Mouse (Mus musculus) limb, embryonic 12.5 days (tissue): ENCODE data around the gene Mpp6. TPM values are rescaled to one million over a fixed set of nuclear protein-coding genes. Genes with fewer than 3 reads are reported as not detected.
A peak's percentile ranks its signal among the peaks of the same experiment; 100 is the strongest.

Experiments used
- ATAC-seq: fragments of 200-750 bp; cut with Nextera tagmentation; 2 replicates; pipeline ENCODE4 v1.8.0; 2017; ENCODE audit warnings: low read depth, moderate TSS enrichment; ENCODE audit not compliant: insufficient number of reproducible peaks, insufficient read depth, low FRiP score, low TSS enrichment
- H3K27ac ChIP-seq: fragments of 300-500 bp; sonication (generic); 2 replicates; pipeline ENCODE4 v1.5.1; 2016; ENCODE audit warnings: mild to moderate bottlenecking, moderate library complexity
- H3K27me3 ChIP-seq: fragments of 300-500 bp; sonication (generic); 2 replicates; pipeline ENCODE4 v1.6.1; 2016; ENCODE audit warnings: mild to moderate bottlenecking, moderate library complexity
- H3K36me3 ChIP-seq: fragments of 300-500 bp; sonication (generic); 2 replicates; pipeline ENCODE4 v1.6.1; 2016; ENCODE audit warnings: mild to moderate bottlenecking, moderate library complexity
- H3K4me1 ChIP-seq: fragments of 300-500 bp; sonication (generic); replicated peaks from 2 replicates; pipeline ENCODE4 v1.6.1; 2016
- H3K4me2 ChIP-seq: fragments of 300-500 bp; sonication (generic); 2 replicates; pipeline ENCODE4 v1.6.1; 2016; ENCODE audit warnings: mild to moderate bottlenecking, moderate library complexity
- H3K4me3 ChIP-seq: fragments of 300-500 bp; sonication (generic); replicated peaks from 2 replicates; pipeline ENCODE4 v1.5.1; 2016; ENCODE audit warnings: mild to moderate bottlenecking
- H3K9ac ChIP-seq: fragments of 300-500 bp; sonication (generic); replicated peaks from 2 replicates; pipeline ENCODE4 v1.6.1; 2016; ENCODE audit warnings: mild to moderate bottlenecking, moderate library complexity
- H3K9me3 ChIP-seq: fragments of 300-500 bp; sonication (generic); 2 replicates; pipeline ENCODE4 v1.6.1; 2016; ENCODE audit warnings: mild to moderate bottlenecking, moderate library complexity
- WGBS: fragments of 180-500 bp; shearing (Covaris S2); methylation state at CpG from one replicate; pipeline ENCODE4 v1.1.7; 2016; 5-methylcytosine and 5-hydroxymethylcytosine counted together
- polyA plus RNA-seq: library from polyadenylated mRNA; unstranded; fragments of >200 nt; fragmentation: Nextera tagmentation; extraction: Ambion mirVana; gene quantifications from 2 replicates; pipeline ENCODE4 v1.2.1, GENCODE M21; 2016

Mpp6 gene
- polyA plus RNA-seq, 1 experiment from 2014 or later, result 80.8 TPM

DNA sequence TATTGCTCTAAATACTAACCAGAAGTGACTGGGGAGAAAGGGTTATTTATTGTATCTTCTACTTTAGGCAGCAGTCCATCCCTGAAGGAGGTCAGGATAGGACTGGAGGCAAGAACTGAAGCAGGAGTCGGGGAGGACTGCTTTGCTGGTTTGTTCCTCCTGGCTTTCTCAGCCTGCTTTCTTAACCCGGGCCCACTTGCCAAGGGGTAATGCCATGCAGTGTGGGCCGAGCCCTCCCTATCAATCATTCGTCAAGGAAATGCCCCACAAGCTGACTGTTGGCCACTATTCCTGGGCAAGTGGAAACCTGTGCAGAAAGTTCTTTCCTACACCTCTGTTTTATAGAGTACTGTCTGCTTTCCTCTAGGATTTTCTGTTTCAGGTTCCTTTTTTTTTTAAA, 39.3 kb downstream of the Mpp6 start:
- Histone ChIP-seq H3K4me1 (no peaks in the 10 kb centered on the region), H3K4me3 (no peak overlapping the region), H3K4me2 (no peak overlapping the region), H3K27me3 (no peaks in the 10 kb centered on the region), H3K27ac (no peak overlapping the region), H3K9me3 (no peaks in the 10 kb centered on the region), H3K9ac (no peak overlapping the region), H3K36me3 (peaks cover 5% of the 10 kb centered on the region)
- no peak for ATAC-seq
- 93% methylated on average over 4 of the region's 4 CpGs for WGBS

DNA sequence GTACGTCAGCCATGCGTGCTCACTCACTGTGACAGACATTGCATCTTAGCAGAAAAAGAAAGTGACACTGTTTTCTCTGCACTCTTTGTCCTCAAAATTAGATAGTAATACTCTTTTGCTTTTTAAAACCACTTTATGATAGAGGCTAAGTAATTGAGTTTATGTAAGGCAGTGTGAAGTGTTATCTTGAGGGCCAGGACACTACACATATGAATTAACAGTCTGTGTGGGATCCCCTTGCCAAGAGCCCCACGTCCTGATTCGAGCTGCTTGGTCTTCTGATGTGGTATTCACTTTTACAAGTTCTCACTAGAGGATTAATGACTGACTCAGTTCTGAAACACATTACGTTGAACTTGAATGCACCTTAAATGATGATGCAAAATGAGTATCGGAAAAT, 49.8 kb downstream of the Mpp6 start:
- 85% methylated on average over 6 of the region's 6 CpGs for WGBS
- Histone ChIP-seq H3K4me2 (no peak overlapping the region), H3K36me3 (peaks cover 13% of the 10 kb centered on the region; the same call in 1 of the 2 replicates), H3K4me1 (no peaks in the 10 kb centered on the region), H3K9ac (no peak overlapping the region), H3K27ac (no peak overlapping the region), H3K4me3 (no peak overlapping the region), H3K27me3 (no peaks in the 10 kb centered on the region), H3K9me3 (no peaks in the 10 kb centered on the region)
- no peak for ATAC-seq

DNA sequence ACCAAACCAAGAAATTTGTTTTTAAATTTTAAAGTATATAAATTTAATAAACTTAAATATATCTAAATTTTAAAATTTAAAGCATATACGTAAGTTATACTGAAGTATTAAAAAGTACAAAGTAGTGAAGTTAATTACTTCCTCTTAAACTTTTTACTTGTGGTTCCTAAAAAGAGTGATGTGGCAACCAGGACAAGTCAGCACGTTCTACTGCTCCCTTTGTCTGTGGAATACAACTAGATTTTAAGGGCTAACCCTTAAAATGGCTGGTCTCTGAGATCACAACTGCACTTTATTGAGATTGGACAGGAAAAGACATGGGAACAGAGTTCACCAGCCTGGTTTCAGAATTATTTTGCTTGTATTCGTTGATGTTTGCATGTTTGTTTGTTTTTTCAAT, 53.0 kb downstream of the Mpp6 start:
- no peaks in the 10 kb centered on the region for H3K4me1 ChIP-seq
- 83% methylated on average over 3 of the region's 3 CpGs for WGBS
- H3K9ac ChIP-seq, result no peak overlapping the region
- H3K27me3 ChIP-seq, result no peaks in the 10 kb centered on the region
- no peak overlapping the region for H3K27ac ChIP-seq
- no peaks in the 10 kb centered on the region for H3K9me3 ChIP-seq
- ATAC-seq, result no peak
- H3K36me3 ChIP-seq, result peaks cover 21% of the 10 kb centered on the region; the same call in 1 of the 2 replicates
- no peak overlapping the region for H3K4me3 ChIP-seq
- no peak overlapping the region for H3K4me2 ChIP-seq

DNA sequence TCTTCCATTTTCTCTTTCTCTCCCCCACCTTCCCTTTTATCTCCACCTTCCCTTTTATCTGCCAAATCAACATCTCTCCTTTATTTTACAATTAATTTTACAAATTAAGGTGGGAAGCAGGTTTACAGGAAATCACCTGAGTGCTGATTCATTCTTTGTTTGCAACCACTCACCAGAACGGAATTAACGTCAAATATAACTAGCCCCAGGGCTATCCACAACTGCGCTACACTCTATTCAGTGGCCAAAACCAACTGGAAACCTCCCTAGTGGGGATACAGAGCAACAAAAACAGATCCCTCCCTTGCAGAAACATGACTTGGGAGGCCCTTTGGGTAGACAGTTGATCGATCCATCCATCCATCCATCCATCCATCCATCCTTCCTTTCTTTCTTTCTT, 58.8 kb downstream of the Mpp6 start:
- peaks cover 22% of the 10 kb centered on the region for H3K36me3 ChIP-seq
- no peak for ATAC-seq
- no peak overlapping the region for H3K9ac ChIP-seq
- H3K4me1 ChIP-seq, result no peaks in the 10 kb centered on the region
- 0 out of 2 replicates have a peak, but pooled peaks cover 4% of the 10 kb centered on the region for H3K9me3 ChIP-seq
- no peaks in the 10 kb centered on the region for H3K27me3 ChIP-seq
- no peak overlapping the region for H3K4me2 ChIP-seq
- no peak overlapping the region for H3K4me3 ChIP-seq
- no peak overlapping the region for H3K27ac ChIP-seq
- WGBS, result 89% methylated on average over 4 of the region's 4 CpGs

DNA sequence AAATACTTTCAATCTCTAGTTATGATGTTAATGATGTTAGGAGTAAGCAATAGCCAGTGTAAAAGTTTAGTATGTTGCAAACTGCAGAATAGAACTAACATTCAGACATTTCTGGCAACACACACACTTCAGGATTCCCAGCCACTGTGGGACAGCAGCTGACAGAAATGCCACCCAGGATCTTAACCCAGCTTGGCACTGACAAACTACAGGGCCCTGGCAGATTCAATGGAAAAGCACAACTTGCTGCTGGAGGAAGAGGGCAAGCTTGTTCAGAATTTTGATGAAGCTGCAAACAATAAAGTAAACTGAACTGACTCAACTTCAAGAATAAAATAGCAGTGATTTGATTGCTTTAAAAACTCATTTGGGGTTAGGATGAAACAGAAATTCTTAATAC, 59.7 kb downstream of the Mpp6 start:
- no peaks in the 10 kb centered on the region for H3K4me1 ChIP-seq
- H3K4me2 ChIP-seq, result no peak overlapping the region
- no peak overlapping the region for H3K9ac ChIP-seq
- H3K36me3 ChIP-seq, result peaks cover 22% of the 10 kb centered on the region
- no peak for ATAC-seq
- no peaks in the 10 kb centered on the region for H3K27me3 ChIP-seq
- H3K4me3 ChIP-seq, result no peak overlapping the region
- 0 out of 2 replicates have a peak, but pooled peaks cover 4% of the 10 kb centered on the region for H3K9me3 ChIP-seq
- no peak overlapping the region for H3K27ac ChIP-seq

DNA sequence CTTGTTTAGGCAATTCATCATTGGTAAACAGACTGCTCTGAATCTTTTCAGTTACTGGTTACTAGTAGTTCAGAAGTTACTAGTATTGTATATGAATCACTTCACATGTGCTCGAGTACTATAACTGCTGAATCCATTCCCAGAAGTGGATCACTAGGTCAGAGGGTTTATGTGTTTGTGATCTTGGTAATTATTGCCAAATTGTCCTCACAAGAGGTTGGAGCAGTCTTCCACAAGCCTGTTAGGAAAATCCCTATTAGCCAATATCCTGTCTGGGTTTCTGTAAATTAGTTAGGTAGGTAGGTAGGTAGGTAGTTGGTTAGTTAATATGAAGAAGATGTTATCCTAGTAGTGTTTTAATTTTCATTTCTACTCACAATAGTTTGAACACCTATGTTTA, 65.7 kb downstream of the Mpp6 start:
- Histone ChIP-seq H3K9ac (no peak overlapping the region), H3K27ac (no peak overlapping the region), H3K9me3 (0 out of 2 replicates have a peak, but pooled peaks cover 4% of the 10 kb centered on the region), H3K4me1 (no peaks in the 10 kb centered on the region), H3K4me2 (no peak overlapping the region), H3K4me3 (no peak overlapping the region), H3K36me3 (peaks cover 8% of the 10 kb centered on the region), H3K27me3 (no peaks in the 10 kb centered on the region)
- no peak for ATAC-seq
- WGBS, result 88% methylated on average over 1 of the region's 1 CpGs

DNA sequence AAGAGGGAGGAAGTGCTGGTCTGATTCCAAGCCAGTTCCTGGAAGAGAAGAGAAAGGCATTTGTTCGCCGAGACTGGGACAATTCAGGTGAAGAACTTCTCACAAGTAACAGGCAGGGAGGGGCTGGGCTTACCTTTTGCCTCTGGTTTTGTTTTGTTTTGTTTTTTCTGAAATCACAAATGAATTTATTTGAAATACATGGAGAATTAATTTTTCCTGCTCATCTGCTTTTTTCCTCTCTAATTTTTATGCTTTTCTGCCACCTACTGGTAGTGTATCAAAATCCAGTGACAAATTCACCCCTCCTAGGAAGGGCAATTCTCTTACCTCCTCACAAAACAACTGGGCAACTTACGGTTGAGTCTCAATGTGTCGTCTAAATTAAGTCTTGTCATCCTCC, 70.1 kb downstream of the Mpp6 start:
- Histone ChIP-seq H3K36me3 (peaks cover 22% of the 10 kb centered on the region), H3K4me2 (no peak overlapping the region), H3K4me3 (no peak overlapping the region), H3K9me3 (no peaks in the 10 kb centered on the region), H3K9ac (no peak overlapping the region), H3K27ac (no peak overlapping the region), H3K27me3 (no peaks in the 10 kb centered on the region), H3K4me1 (no peaks in the 10 kb centered on the region)
- ATAC-seq, result no peak
- 89% methylated on average over 4 of the region's 4 CpGs for WGBS

DNA sequence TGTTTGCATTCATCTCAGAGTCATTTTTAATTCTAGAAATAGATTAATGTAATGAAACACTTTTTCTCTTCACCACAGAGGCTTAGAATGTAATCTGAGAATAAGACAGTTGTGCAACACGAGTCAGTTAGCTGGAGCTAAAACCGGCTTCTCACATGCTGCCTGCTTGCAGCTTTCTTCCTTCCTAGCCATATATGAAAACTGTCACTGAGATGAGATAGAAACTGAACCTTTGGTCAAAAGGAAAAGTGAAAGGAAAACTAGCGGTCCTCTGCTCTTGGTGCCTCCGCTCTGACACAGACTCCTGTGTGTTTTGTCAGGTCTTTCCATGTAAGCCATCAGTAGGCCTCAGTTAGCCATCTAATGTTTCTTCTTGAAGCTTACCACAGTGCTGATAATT, 77.9 kb downstream of the Mpp6 start:
- no peaks in the 10 kb centered on the region for H3K27me3 ChIP-seq
- no peaks in the 10 kb centered on the region for H3K9me3 ChIP-seq
- H3K27ac ChIP-seq, result 0 out of 2 replicates have a peak overlapping the region, but pooled peaks have one; percentile 32
- H3K4me3 ChIP-seq, result no peak overlapping the region
- no peak for ATAC-seq
- no peaks in the 10 kb centered on the region for H3K4me1 ChIP-seq
- WGBS, result 80% methylated on average over 4 of the region's 4 CpGs
- H3K9ac ChIP-seq, result no peak overlapping the region
- H3K36me3 ChIP-seq, result peaks cover 37% of the 10 kb centered on the region
- no peak overlapping the region for H3K4me2 ChIP-seq

DNA sequence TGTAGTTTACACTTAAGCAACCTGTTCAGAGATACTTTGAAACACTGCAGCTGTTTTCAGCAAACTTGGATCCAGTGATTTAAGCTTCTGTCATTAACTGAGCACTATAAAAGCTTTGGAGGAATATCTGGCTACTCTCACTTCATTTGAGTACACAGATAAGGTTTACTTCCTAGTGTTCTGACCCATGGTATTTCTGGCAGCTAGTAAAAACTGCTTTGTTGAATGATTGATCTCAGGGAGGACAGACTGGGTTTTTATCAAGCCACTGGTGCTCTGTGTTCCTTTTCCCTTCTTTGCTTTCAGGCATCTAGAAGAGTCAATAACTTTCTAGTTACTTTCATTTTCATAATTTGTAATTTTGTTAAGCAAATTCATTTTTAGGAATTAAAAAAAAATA, 79.3 kb downstream of the Mpp6 start:
- Histone ChIP-seq H3K9ac (no peak overlapping the region), H3K27me3 (no peaks in the 10 kb centered on the region)
- ATAC-seq, result no peak

DNA sequence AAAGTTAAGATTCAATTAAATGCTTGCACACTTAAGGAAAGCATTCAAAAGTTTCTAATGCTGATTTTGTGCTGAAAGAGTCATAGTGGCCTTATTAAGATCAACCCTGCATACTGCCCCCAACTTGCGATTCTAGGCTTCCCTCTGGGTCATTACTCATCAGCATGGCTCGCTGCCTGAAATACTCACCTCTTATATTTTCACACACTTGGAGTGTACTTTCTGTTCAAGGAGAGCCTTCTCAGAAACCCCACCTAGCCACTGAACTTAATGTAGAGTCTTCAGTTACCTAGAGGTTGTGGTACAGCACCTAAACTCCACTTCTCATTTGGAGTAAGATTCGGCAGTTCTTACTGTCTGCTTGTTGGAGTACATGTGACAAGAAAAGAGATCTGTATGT, 81.6 kb downstream of the Mpp6 start:
- no peak overlapping the region for H3K4me2 ChIP-seq
- no peak overlapping the region for H3K4me3 ChIP-seq
- no peaks in the 10 kb centered on the region for H3K27me3 ChIP-seq
- no peak for ATAC-seq
- no peaks in the 10 kb centered on the region for H3K9me3 ChIP-seq
- WGBS, result 95% methylated on average over 3 of the region's 3 CpGs
- no peak overlapping the region for H3K27ac ChIP-seq
- peaks cover 24% of the 10 kb centered on the region; the same call in 1 of the 2 replicates for H3K36me3 ChIP-seq
- H3K9ac ChIP-seq, result no peak overlapping the region
- no peaks in the 10 kb centered on the region for H3K4me1 ChIP-seq

More for the DNA sequence above, 79.3 kb downstream of the Mpp6 start:
- no peak overlapping the region for H3K27ac ChIP-seq
- H3K4me3 ChIP-seq, result no peak overlapping the region
- H3K9me3 ChIP-seq, result no peaks in the 10 kb centered on the region
- H3K4me2 ChIP-seq, result no peak overlapping the region
- H3K36me3 ChIP-seq, result peaks cover 27% of the 10 kb centered on the region
- no peaks in the 10 kb centered on the region for H3K4me1 ChIP-seq

DNA sequence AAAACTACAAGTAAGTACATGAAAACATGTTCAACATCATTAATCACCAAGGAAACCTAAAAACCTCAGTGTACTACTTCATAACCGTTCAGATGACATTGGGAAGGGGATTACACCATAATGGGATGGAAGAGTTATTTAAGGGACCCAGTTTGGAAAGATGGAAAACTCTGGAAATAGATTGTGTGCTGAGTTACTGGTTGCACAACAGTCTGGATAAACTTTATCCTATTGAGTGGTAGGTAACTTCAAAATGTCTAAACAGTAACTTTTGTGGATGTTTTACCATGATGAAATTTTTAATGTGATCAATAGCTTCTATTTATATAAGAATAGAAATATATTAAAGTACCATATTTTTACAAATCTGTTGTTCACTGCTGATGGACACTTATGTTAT, 82.1 kb downstream of the Mpp6 start:
- Histone ChIP-seq H3K36me3 (peaks cover 26% of the 10 kb centered on the region; the same call in 1 of the 2 replicates), H3K4me2 (no peak overlapping the region), H3K27ac (no peak overlapping the region), H3K4me3 (no peak overlapping the region), H3K4me1 (no peaks in the 10 kb centered on the region), H3K9ac (no peak overlapping the region), H3K9me3 (no peaks in the 10 kb centered on the region), H3K27me3 (no peaks in the 10 kb centered on the region)
- WGBS, result 91% methylated on average over 1 of the region's 1 CpGs
- no peak for ATAC-seq

DNA sequence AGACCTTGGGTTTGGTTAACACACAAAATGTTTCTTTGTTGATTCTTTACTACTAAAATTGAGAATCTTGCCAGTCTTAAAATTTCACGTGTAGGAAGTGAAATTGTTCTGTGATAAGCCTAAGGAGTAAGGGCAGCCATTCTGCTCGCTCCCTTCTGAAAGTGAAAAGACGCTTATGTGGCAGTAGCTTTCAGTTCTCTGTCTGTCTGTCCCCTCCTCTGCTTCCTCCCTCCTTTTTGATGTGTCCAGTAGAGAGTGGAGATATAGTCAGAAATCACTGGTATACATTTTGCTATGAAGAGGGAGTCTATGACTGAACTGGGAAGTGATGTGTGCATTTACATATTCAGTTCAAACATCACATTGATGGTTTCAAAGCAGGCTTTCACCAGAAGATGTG, 82.8 kb downstream of the Mpp6 start:
- Histone ChIP-seq H3K9ac (no peak overlapping the region), H3K36me3 (peaks cover 32% of the 10 kb centered on the region; the same call in 1 of the 2 replicates), H3K9me3 (no peaks in the 10 kb centered on the region), H3K27ac (no peak overlapping the region), H3K4me1 (no peaks in the 10 kb centered on the region), H3K4me3 (no peak overlapping the region), H3K27me3 (no peaks in the 10 kb centered on the region), H3K4me2 (no peak overlapping the region)
- 91% methylated on average over 3 of the region's 3 CpGs for WGBS
- ATAC-seq, result no peak
